In genomic region chr15:7972528-7972927, GRCm38 (mm10) we compare ENCODE assay signal across 15 mouse cellular contexts.
"Had no signal": no experiment of that assay in that cellular context is flagged by ENCODE, and none has a peak within 500 bp of the region (broad histone marks: within the 10 kb centered on the region; RNA-seq: fewer than 3 reads in every experiment).

No protein-coding gene starts in this region.

- H3K4me2 ChIP-seq: limb, embryonic 15.5 days; liver, embryonic 12.5 days; lung, embryonic 14.5 days; midbrain, embryonic 11.5 days; midbrain, embryonic 15.5 days; neural tube, embryonic 12.5 days had no signal

- H3K27ac ChIP-seq: kidney, postnatal 0 days; limb, embryonic 15.5 days; liver, embryonic 12.5 days; macrophage; midbrain, embryonic 15.5 days; neural tube, embryonic 12.5 days; stomach, postnatal 0 days had no signal

- H3K4me3 ChIP-seq: limb, embryonic 15.5 days; liver, embryonic 12.5 days; megakaryocyte, embryonic 14.5 days; midbrain, embryonic 15.5 days; neural tube, embryonic 12.5 days had no signal

- ATAC-seq: liver, embryonic 12.5 days; midbrain, embryonic 15.5 days had no signal

- H3K27me3 ChIP-seq: limb, embryonic 15.5 days; liver, embryonic 12.5 days; megakaryocyte, embryonic 14.5 days; midbrain, embryonic 15.5 days; neural tube, embryonic 12.5 days had no signal

- H3K9me3 ChIP-seq: limb, embryonic 15.5 days; liver, embryonic 12.5 days; megakaryocyte, embryonic 14.5 days; midbrain, embryonic 15.5 days; neural tube, embryonic 12.5 days had no signal

- H3K9ac ChIP-seq: limb, embryonic 15.5 days; liver, embryonic 12.5 days; lung, embryonic 14.5 days; midbrain, embryonic 15.5 days; neural tube, embryonic 12.5 days had no signal

- H3K4me1 ChIP-seq: limb, embryonic 15.5 days; liver, embryonic 12.5 days; midbrain, embryonic 15.5 days; neural tube, embryonic 12.5 days had no signal

- DNase-seq: kidney, adult 2 months; kidney, postnatal 36 days; lung, embryonic 14.5 days; lung, postnatal 14 days; thymus, adult 18-20 months; thymus, postnatal 14 days had no signal
